Mouse (Mus musculus) heart, adult 11 months (tissue): Measurements from ENCODE around the gene Sox10.

Experiments used
- DNase-seq: peaks from one replicate; pipeline ENCODE4 v3.0.0; 2022

The Sox10 gene

GRCm38 (mm10) chr15:79152709-79153108 lies 12.3 kb downstream of the Sox10 start:
- DNase-seq = no peak

GRCm38 (mm10) chr15:79151881-79152280 lies 13.2 kb downstream of the Sox10 start:
- DNase-seq = no peak

GRCm38 (mm10) chr15:79148533-79148932 lies 16.5 kb downstream of the Sox10 start:
- DNase-seq = peak; percentile 96

- no peak for DNase-seq
Observed at GRCm38 (mm10) chr15:79145522-79145921, 19.5 kb downstream of the Sox10 start.

GRCm38 (mm10) chr15:79144021-79144420 lies 21.0 kb downstream of the Sox10 start:
- no peak for DNase-seq

DNA sequence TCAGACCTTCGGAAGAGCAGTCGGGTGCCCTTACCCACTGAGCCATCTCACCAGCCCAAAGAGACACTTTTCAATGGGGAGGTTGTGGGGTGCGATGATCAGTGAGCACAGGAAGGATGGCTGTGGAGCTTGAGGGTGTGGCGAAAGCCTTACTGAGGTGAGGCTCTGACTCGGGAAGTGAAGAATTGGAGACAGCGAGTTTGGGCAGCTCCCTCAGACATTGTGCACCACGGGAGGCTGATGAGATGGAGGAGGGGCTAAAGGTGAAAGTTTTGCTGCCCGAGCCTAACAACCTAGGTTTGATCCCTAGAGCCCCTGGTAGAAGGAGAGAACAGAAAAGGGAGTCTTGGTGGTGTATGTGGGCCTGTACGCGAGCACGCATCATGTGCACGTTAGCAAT lies 21.7 kb downstream of the Sox10 start:
- no peak for DNase-seq

- no peak for DNase-seq
Observed at GRCm38 (mm10) chr15:79141566-79141917, 23.5 kb downstream of the Sox10 start.

GRCm38 (mm10) chr15:79140866-79141565 lies 24.0 kb downstream of the Sox10 start, which contains the start of the genes Polr2f and 1700088E04Rik:
Polr2f (plus strand) TSS chr15:79141009.
1700088E04Rik (minus strand) TSS chr15:79141253.
- peak; percentile 100 for DNase-seq

- no peak for DNase-seq
Observed at GRCm38 (mm10) chr15:79139640-79140039, 25.4 kb downstream of the Sox10 start.

- no peak for DNase-seq
Observed at GRCm38 (mm10) chr15:79135783-79136575, 29.1 kb downstream of the Sox10 start.

DNA sequence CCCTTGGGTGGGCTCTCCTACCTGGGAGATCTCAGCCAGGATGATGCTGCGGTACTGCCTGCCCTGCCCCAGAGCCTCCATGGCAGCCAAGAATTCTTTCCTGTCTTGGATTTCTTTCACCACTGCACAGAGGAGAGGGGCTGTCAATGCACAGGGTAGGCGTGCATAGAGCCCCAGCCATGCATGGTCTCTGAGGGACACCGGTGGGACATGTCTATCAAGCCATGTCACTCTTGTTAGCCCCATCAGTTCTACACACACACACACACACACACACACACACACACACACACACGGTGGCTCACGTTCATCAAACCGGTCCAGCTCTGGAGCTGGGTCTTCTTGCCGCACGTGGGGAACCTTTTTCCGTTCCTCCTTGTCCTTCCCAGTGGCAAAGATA lies 29.7 kb downstream of the Sox10 start:
- no peak for DNase-seq

DNA sequence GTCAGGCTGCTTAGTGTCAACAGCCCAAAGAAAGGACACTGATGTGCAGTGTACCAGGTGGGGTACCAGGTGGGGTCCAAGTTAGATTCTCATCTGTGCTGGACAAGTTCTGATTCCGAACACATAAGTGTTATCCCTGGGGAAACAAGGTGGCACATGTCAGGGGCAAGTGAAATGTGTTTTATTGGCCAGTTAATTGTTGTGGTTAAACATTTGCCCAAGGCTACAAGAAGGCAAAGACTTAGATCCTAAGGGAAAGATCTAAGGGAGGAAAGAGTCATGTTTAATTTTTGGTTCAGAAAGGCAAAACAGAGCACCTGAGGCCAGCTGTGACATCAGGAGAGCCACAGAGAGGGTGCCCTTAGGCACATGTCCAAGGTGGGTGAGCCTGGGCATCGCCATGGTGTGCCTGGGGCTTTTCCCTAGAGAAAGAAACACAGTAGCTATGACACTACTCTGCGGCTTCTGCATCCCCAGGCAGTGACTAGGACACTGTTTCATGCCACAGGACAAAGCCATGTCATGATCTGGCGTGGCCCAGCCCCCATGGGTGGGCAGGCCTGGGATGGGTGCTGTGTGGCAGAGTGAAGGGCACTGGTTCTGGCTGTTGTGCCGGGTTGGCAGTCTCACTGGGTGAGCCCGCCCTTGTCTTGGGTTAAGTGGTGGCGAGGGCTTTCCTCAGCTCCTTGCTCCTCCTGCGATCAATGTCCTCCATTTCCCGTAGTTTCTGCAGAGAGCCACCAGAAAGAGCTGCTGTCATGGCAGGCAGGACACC lies 30.4 kb downstream of the Sox10 start:
- DNase-seq = no peak

DNA sequence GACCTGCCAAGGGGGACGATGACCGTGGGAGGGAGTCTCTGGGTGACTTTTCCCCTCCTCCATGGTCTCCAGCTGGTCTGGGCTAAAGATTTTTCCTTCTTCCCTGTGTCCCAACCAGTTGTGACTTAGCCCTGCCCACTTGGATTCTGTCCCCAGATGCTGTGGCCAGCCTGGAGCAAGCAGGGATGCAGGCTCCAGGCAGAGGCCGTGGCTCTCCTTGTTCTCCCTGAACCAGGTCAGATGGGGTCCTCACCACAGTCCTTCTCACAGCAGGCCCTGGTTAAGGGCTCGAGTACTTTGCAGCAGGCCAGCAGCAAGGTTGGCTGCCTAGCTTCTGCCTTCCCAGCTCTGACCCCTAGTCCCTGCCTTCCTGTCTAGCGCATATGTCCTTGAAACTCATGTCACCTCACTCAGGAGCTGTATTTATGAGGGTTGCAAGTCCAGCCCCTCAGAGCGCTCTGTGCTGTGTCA lies 31.8 kb downstream of the Sox10 start:
- DNase-seq = peak; percentile 98

DNA sequence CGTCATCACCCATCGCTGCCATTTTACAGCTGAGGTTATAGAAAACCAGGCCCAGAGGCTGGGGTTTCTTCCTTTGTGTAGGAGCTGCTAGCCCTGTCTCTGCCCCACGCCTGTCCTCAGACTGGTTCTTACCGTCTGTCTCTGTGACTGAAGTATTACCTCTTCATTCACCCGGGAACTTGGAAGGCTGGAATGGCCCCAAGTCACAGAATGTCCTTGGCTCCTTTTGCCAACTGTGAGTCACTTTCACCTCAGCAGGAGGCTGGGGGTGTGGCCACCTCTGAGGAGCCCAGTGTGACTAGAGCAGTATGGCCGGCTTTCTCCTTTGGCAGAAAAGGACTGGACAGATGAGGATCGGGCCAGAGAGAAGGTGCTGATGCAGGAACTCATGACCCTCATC lies 33.6 kb downstream of the Sox10 start:
- DNase-seq = peak; percentile 98

DNA sequence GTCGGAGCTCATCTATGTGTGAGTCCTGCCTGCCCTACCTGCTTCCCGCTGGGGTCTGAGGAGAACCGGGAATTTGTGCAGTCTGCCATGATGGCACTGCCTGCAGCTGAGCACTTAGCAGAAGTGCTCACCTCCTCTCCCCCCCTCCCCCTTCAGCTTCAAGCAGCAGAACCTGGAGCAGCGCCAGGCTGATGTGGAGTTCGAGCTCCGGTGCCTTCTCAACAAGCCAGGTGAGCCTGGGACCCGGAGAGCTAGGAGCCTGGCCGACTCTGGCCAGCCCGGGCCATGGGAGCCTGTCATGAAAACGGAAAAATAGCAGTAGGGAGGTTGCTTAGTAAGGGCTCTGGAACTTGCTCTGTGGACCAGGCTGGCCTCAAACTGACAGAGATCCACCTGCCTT lies 34.3 kb downstream of the Sox10 start:
- DNase-seq = peak; percentile 91

DNA sequence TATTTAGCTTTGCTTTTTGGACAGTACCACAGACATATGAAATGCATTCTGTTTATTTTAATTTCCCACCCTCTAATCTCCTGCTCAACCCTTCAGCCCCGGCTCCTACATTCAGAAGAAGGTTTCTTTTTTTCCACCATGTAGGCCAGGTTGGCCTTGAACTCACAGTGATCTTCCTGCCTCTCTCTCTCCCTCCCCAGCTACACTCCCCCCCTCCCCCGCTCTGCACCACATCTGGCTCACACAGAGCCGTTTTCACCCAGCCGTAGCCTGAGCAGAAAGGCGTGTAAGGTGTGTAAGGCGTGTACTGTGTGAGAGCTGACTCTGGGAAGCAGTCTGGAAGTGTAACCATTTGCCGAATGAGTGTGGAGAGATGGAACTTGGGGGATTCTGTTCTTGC lies 35.7 kb downstream of the Sox10 start:
- no peak for DNase-seq

- peak; percentile 76 for DNase-seq
Observed at GRCm38 (mm10) chr15:79128208-79128607, 36.8 kb downstream of the Sox10 start.

- peak; percentile 92 for DNase-seq
Observed at GRCm38 (mm10) chr15:79127101-79127500, 37.9 kb downstream of the Sox10 start.

DNA sequence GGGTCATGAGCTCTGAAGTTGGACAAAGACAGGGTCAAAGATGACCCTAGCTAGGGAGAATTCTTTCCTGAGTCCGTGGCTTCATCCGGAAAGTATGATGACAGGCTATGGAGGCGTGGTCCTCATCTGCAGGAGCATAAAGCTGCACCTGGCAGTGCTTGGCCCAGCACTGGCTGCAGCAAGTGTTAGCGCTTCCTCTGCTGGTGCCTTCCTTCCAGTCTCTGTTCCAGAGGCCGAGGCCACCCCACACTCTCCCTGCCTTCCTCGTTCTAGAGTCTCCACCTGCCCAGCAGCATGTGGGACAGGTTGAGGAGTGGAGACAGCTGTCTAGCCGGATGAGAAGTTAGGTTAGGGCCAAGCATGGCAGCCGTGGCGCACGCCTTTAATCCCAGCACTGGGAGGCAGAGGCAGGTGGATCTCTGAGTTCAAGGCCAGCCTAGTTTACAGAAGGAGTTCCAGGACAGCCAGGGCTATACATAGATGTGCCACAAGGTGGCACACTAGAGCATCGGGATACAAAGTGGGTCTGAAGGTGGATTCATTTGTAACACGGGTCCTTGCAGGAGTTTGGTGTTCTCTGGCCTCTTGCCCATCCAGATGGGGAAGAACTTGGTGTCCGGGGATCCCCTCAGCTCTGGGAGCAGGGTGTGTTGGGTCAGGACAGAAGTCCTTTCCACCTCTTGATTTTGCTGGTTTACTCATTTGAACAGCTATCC lies 38.7 kb downstream of the Sox10 start:
- peak; percentile 94 for DNase-seq

- peak; percentile 92 for DNase-seq
Observed at GRCm38 (mm10) chr15:79124331-79124875, 40.6 kb downstream of the Sox10 start.

- DNase-seq = peak; percentile 98
Observed at GRCm38 (mm10) chr15:79123751-79124150, 41.3 kb downstream of the Sox10 start.

DNA sequence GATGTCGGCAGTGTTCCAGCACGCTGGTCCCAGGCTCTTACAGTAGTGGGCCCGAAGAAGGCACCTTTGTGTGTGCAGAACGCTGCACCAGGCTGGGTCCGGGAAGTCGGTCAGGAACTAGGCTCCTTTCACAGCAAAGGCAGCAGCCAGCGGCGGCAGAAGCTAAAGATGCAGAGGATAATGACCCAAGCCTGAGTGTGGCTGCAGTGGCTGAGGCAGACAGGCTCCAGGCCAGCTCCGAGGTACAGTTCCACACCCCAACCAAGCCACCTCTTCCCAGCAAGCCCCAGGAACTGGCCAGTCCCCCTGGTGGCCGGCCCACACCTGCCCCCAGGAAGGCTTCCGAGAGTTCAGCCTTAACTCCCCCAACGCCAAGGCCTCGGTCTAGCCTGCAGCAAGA lies 42.5 kb downstream of the Sox10 start:
- peak; percentile 90 for DNase-seq
